Mouse (Mus musculus) cortical plate, adult 2 months (tissue): ENCODE results near the gene Sod2.
"Not testable (repeated sequence)": the region's sequence is repeated elsewhere in the genome, so short reads cannot be mapped to it uniquely, and the experiment has no call there.

Source experiments
- CTCF ChIP-seq: fragments of 200-500 bp; IDR thresholded peaks from 2 replicates; pipeline ENCODE4 v1.5.1; 2011; ENCODE audit warnings: mild to moderate bottlenecking, control low read depth, low read length; ENCODE audit not compliant: insufficient read depth; ENCODE audit errors: extremely low read depth
- POLR2A ChIP-seq: fragments of 200-500 bp; IDR thresholded peaks from 2 replicates; pipeline ENCODE4 v1.6.1; 2011; ENCODE audit warnings: mild to moderate bottlenecking, low read length, control low read depth; ENCODE audit not compliant: insufficient read depth; ENCODE audit errors: extremely low read depth

DNA sequence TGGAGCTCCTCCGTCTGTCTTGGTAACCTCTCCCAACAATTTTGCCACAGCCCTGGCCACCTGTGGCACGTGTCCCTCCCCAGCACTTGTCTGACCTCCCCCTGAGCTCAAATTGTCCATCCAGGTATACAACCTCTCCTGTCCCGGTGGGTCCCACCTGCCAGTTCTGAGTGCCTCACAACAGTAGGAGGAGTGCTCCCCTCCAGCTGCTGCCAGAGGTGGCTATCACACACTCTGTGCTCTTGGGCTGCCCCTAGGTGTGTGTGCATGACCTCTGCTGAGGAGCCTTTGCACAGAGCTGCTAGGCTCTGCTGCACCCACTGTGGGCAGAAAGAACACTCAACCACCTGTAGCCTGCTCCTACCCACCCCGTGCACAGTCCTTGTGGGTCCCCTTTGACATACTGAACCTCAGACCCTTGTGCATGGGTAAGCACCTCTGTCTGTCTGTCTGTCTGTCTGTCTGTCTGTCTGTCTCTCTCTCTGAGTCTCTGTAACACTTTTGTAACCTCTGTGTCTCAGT is 61.3 kb downstream of the Sod2 start:
- TF ChIP-seq POLR2A, CTCF: not testable (repeated sequence)
